Mouse (Mus musculus): Measurements from ENCODE around the gene Cmtm8.

GRCm38 (mm10) chr9:114851419-114852190 lies 7.6 kb upstream of the Cmtm8 start:
- TF ChIP-seq CTCF (IDR thresholded peaks at IDR 0.05; ENCODE audit: borderline replicate concordance, control insufficient read depth, extremely low read depth, insufficient read depth, low read length, poor library complexity): no peak
- no peak for TF ChIP-seq POLR2A (IDR thresholded peaks at IDR 0.05; ENCODE audit: control insufficient read depth, extremely low read depth, insufficient read depth, low read length, poor library complexity)

All from thymus, adult 2 months (tissue).